Mouse (Mus musculus) kidney, adult 2 months (tissue): ENCODE data around the gene Gm13889. TPM values are rescaled to one million over a fixed set of nuclear protein-coding genes. Genes with fewer than 3 reads are reported as not detected.
A peak's percentile ranks its signal among the peaks of the same experiment; 100 is the strongest.

Experiments
- DNase-seq: peaks from one replicate; pipeline ENCODE4 v3.0.0; 2021
- H3K27ac ChIP-seq: fragments of 200-500 bp; 2 replicates; pipeline ENCODE4 v1.5.1; 2012; ENCODE audit warnings: low read depth, low read length, control low read depth, inconsistent platforms; ENCODE audit not compliant: insufficient read depth
- H3K27me3 ChIP-seq: fragments of 200-500 bp; replicated peaks from 2 replicates; pipeline ENCODE4 v1.6.1; 2012; ENCODE audit warnings: mild to moderate bottlenecking, moderate library complexity, low read length, inconsistent platforms; ENCODE audit not compliant: control insufficient read depth, insufficient read depth
- H3K36me3 ChIP-seq: fragments of 200-500 bp; 2 replicates; pipeline ENCODE4 v1.6.1; 2012; ENCODE audit warnings: mild to moderate bottlenecking, moderate library complexity, low read length, inconsistent platforms; ENCODE audit not compliant: control insufficient read depth, insufficient read depth
- H3K4me1 ChIP-seq: fragments of 200-500 bp; 2 replicates; pipeline ENCODE4 v1.6.1; 2011; ENCODE audit warnings: low read length; ENCODE audit not compliant: control insufficient read depth, insufficient read depth
- H3K4me3 ChIP-seq: fragments of 200-500 bp; 2 replicates; pipeline ENCODE4 v1.5.1; 2011; ENCODE audit warnings: mild to moderate bottlenecking, low read depth, low read length, control low read depth; ENCODE audit not compliant: insufficient read depth
- CTCF ChIP-seq: fragments of 200-500 bp; conservative IDR thresholded peaks from 2 replicates; pipeline ENCODE4 v1.5.1; 2011; ENCODE audit warnings: low read depth, mild to moderate bottlenecking, control low read depth, low read length, moderate library complexity, mixed read lengths; ENCODE audit not compliant: insufficient read depth, insufficient read length
- POLR2A ChIP-seq: fragments of 200-500 bp; IDR thresholded peaks from one replicate; pipeline ENCODE4 v1.6.1; 2011; ENCODE audit warnings: low read depth, low read length, control low read depth
- WGBS: fragments of 180-500 bp; shearing (Covaris S2); methylation state at CpG from one replicate; pipeline ENCODE4 v1.1.7; 2018; 5-methylcytosine and 5-hydroxymethylcytosine counted together
- polyA plus RNA-seq: library from polyadenylated mRNA; depleted of rRNA; stranded (reverse); fragments of >200 nt; gene quantifications from 2 replicates; pipeline ENCODE4 v1.2.3, GENCODE M21; 2012

The Gm13889 gene
- polyA plus RNA-seq, 1 experiment, result 12.2 TPM

- Histone ChIP-seq H3K27me3 (no peaks in the 10 kb centered on the region), H3K4me1 (no peaks in the 10 kb centered on the region), H3K4me3 (no peak overlapping the region), H3K27ac (no peak overlapping the region), H3K36me3 (no peaks in the 10 kb centered on the region)
- 97% methylated on average over 2 of the region's 2 CpGs for WGBS
- TF ChIP-seq CTCF, result 0 out of 2 replicates have a peak, but pooled peaks have one; percentile 14
- TF ChIP-seq POLR2A, result no peak
- no peak for DNase-seq
Observed at GRCm38 (mm10) chr2:93944099-93944498, 12.9 kb downstream of the Gm13889 start.

DNA sequence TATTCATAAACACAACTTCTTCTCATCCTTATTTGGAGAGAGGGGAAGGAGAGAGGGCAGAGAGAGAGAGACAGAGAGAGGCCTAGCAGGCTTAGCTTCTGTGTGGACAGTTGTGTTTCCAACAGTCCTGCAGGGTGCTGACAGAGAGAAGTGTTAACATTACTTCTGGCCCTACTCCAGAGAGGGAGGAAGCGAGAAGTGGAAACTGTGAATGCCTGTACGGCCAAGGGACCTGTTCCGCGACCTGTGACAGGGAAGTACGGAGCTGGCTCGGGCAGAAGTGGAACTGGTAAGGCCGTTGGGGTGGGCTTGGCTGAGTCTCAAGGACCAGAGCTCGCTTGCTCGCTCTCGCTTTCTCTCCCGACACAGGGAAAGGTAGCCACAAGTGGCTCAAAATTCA is 15.3 kb downstream of the Gm13889 start:
- Histone ChIP-seq H3K27ac (0 out of 2 replicates have a peak overlapping the region, but pooled peaks have one; percentile 16), H3K36me3 (no peaks in the 10 kb centered on the region), H3K4me3 (no peak overlapping the region), H3K27me3 (no peaks in the 10 kb centered on the region), H3K4me1 (no peaks in the 10 kb centered on the region)
- DNase-seq, result peak; percentile 41
- WGBS, result 34% methylated on average over 11 of the region's 11 CpGs
- TF ChIP-seq CTCF, result no peak
- no peak for TF ChIP-seq POLR2A

DNA sequence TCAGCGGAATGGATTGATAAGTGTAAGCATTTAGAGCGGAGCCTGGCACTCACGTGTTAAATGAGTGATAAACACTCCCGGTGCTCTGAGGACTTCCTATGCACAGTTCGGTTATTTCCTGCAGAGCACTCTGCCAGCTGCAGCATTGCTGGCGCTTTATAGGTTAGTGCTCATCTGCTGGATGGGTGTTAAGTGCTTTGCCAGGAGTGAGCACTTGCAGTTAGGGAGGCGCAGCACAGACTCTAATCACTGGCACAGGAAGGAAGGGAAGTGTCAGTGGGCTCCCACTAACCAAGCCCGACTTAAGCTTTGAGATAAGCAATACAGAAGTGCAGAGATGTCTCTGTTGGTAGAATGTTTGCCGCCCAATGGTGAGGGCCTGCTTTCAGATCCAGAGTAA is 18.5 kb downstream of the Gm13889 start:
- H3K27me3 ChIP-seq, result no peaks in the 10 kb centered on the region
- no peak overlapping the region for H3K27ac ChIP-seq
- H3K4me3 ChIP-seq, result no peak overlapping the region
- no peak for TF ChIP-seq CTCF
- TF ChIP-seq POLR2A, result no peak
- WGBS, result 50% methylated on average over 9 of the region's 9 CpGs
- no peaks in the 10 kb centered on the region for H3K4me1 ChIP-seq
- no peaks in the 10 kb centered on the region for H3K36me3 ChIP-seq
- DNase-seq, result peak; percentile 14

- TF ChIP-seq CTCF (no peak), POLR2A (no peak)
- Histone ChIP-seq H3K4me3 (no peak overlapping the region), H3K27me3 (no peaks in the 10 kb centered on the region), H3K4me1 (no peaks in the 10 kb centered on the region), H3K36me3 (no peaks in the 10 kb centered on the region), H3K27ac (no peak overlapping the region)
- WGBS, result 77% methylated on average over 10 of the region's 10 CpGs
- DNase-seq, result no peak
Observed at GRCm38 (mm10) chr2:93928866-93929265, 28.1 kb downstream of the Gm13889 start.

DNA sequence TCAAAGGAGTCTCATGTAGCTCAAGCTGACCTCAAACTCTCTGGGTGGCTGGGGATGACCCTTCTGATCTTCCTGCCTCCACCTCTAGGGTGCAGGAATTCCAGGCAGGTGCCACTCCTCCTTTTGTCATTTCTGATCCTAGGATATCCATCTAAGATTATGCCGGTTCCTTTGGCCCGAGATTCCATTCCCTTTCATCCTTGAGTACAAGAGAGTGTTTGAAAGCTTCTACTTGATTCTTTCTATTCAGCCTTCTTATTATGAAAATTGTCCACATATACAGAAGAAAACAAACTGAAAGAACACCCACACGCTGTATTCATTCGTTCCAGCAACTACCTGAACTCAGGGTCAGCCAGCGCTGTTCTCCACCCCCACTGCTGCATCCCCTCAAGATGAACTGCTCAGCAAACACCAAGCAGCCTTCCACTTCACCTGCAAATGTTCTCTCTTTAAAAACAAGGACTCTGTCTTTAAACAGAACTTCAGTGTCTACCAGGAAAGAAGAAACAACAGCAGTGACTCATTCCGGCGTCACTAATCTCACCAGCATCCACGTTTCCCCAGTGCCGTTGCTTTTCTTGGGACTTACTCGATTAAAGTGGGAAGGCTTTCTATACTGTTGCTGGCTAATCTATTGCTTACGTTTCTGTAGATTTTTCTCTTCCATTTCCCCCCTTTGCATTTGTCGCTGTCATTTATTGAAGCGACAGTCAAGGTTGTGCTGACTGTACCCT is 29.1 kb downstream of the Gm13889 start:
- WGBS, result 66% methylated on average over 13 of the region's 13 CpGs
- H3K27ac ChIP-seq, result no peak overlapping the region
- no peak overlapping the region for H3K4me3 ChIP-seq
- no peaks in the 10 kb centered on the region for H3K27me3 ChIP-seq
- no peak for DNase-seq
- no peak for TF ChIP-seq POLR2A
- TF ChIP-seq CTCF, result no peak
- no peaks in the 10 kb centered on the region for H3K36me3 ChIP-seq
- no peaks in the 10 kb centered on the region for H3K4me1 ChIP-seq

DNA sequence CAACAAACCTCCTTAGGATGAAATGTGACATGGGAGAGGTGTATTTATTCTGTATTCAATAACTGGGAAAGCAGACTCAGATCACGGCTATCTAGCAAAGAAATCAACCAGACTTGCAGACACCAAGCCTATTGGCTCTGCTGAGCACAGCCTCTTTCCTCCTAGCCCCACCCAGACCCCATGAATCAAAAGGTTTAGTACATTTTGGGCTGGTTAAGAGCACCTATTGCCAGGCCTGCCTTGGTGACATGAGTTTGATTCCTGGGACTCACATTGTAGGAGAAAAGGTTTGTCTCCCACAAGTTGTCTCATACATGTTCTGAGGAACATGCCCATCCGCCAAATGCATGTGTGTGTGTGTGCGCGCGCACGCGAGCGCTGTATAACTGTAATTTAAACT is 30.9 kb downstream of the Gm13889 start:
- no peak for DNase-seq
- Histone ChIP-seq H3K27me3 (no peaks in the 10 kb centered on the region), H3K4me1 (no peaks in the 10 kb centered on the region), H3K27ac (no peak overlapping the region), H3K4me3 (no peak overlapping the region), H3K36me3 (no peaks in the 10 kb centered on the region)
- TF ChIP-seq POLR2A, result no peak
- no peak for TF ChIP-seq CTCF
- 93% methylated on average over 8 of the region's 8 CpGs for WGBS

- Histone ChIP-seq H3K27ac (no peak overlapping the region), H3K4me1 (no peaks in the 10 kb centered on the region), H3K27me3 (no peaks in the 10 kb centered on the region), H3K36me3 (no peaks in the 10 kb centered on the region), H3K4me3 (no peak overlapping the region)
- 88% methylated on average over 3 of the region's 3 CpGs for WGBS
- DNase-seq, result no peak
- no peak for TF ChIP-seq POLR2A
- no peak for TF ChIP-seq CTCF
Observed at GRCm38 (mm10) chr2:93919093-93919492, 37.9 kb downstream of the Gm13889 start.
